Mouse (Mus musculus) limb, embryonic 12.5 days (tissue): ENCODE measurements around the gene Trim44. TPM values are rescaled to one million over a fixed set of nuclear protein-coding genes. Genes with fewer than 3 reads are reported as not detected.

ENCODE experiments used
- ATAC-seq: fragments of 200-750 bp; cut with Nextera tagmentation; 2 replicates; pipeline ENCODE4 v1.8.0; 2017; ENCODE audit warnings: low read depth, moderate TSS enrichment; ENCODE audit not compliant: insufficient number of reproducible peaks, insufficient read depth, low FRiP score, low TSS enrichment
- H3K27ac ChIP-seq: fragments of 300-500 bp; sonication (generic); 2 replicates; pipeline ENCODE4 v1.5.1; 2016; ENCODE audit warnings: mild to moderate bottlenecking, moderate library complexity
- H3K27me3 ChIP-seq: fragments of 300-500 bp; sonication (generic); 2 replicates; pipeline ENCODE4 v1.6.1; 2016; ENCODE audit warnings: mild to moderate bottlenecking, moderate library complexity
- H3K36me3 ChIP-seq: fragments of 300-500 bp; sonication (generic); 2 replicates; pipeline ENCODE4 v1.6.1; 2016; ENCODE audit warnings: mild to moderate bottlenecking, moderate library complexity
- H3K4me1 ChIP-seq: fragments of 300-500 bp; sonication (generic); replicated peaks from 2 replicates; pipeline ENCODE4 v1.6.1; 2016
- H3K4me2 ChIP-seq: fragments of 300-500 bp; sonication (generic); 2 replicates; pipeline ENCODE4 v1.6.1; 2016; ENCODE audit warnings: mild to moderate bottlenecking, moderate library complexity
- H3K4me3 ChIP-seq: fragments of 300-500 bp; sonication (generic); replicated peaks from 2 replicates; pipeline ENCODE4 v1.5.1; 2016; ENCODE audit warnings: mild to moderate bottlenecking
- H3K9ac ChIP-seq: fragments of 300-500 bp; sonication (generic); replicated peaks from 2 replicates; pipeline ENCODE4 v1.6.1; 2016; ENCODE audit warnings: mild to moderate bottlenecking, moderate library complexity
- H3K9me3 ChIP-seq: fragments of 300-500 bp; sonication (generic); 2 replicates; pipeline ENCODE4 v1.6.1; 2016; ENCODE audit warnings: mild to moderate bottlenecking, moderate library complexity
- WGBS: fragments of 180-500 bp; shearing (Covaris S2); methylation state at CpG from one replicate; pipeline ENCODE4 v1.1.7; 2016; 5-methylcytosine and 5-hydroxymethylcytosine counted together
- polyA plus RNA-seq: library from polyadenylated mRNA; unstranded; fragments of >200 nt; fragmentation: Nextera tagmentation; extraction: Ambion mirVana; gene quantifications from 2 replicates; pipeline ENCODE4 v1.2.1, GENCODE M21; 2016

The Trim44 gene
- polyA plus RNA-seq = 49.9 and 51.4 TPM in 2 replicates

GRCm38 (mm10) chr2:102407363-102408184 lies at the start of gene Trim44:
TSS of gene Trim44 (minus strand) at chr2:102407828.
- 32% methylated on average over 14 of the region's 14 CpGs for WGBS
- Histone ChIP-seq H3K27ac (no peak within 1 kb of the TSS), H3K4me3 (no peak within 1 kb of the TSS), H3K4me2 (peak within 1 kb of the TSS; percentile 30), H3K9ac (no peak within 1 kb of the TSS), H3K4me1 (peaks cover 10% of the 10 kb centered on the region), H3K9me3 (no peaks in the 10 kb centered on the region), H3K27me3 (no peaks in the 10 kb centered on the region), H3K36me3 (no peaks in the 10 kb centered on the region)
- no peak for ATAC-seq

DNA sequence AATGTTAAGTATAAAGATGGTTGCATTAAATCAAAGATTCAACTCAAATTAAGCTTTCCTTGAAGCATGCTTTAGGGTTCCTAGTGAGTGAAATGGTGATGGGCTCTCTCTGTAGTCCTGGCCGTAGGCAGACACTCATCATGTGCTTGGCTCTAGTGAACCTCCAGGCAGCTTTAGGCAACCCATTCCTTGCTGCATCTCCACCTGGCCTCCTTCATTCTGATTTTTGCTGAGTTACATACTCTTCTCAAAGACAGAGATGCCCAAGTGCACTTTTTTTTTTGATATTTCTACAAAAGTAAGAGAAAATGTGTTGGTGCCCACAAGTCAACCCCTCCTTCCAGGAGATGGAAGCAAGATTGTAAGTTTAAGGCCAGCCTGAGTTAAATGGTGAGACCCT lies 47.5 kb upstream of the Trim44 start:
- no peak for ATAC-seq
- H3K36me3 ChIP-seq = no peaks in the 10 kb centered on the region
- no peak overlapping the region for H3K9ac ChIP-seq
- H3K27ac ChIP-seq = no peak overlapping the region
- no peak overlapping the region for H3K4me3 ChIP-seq
- peaks cover 9% of the 10 kb centered on the region; the same call in 1 of the 2 replicates for H3K27me3 ChIP-seq
- H3K9me3 ChIP-seq = no peaks in the 10 kb centered on the region
- WGBS = 77% methylated on average over 1 of the region's 1 CpGs
- H3K4me1 ChIP-seq = peaks cover 18% of the 10 kb centered on the region
- H3K4me2 ChIP-seq = no peak overlapping the region

DNA sequence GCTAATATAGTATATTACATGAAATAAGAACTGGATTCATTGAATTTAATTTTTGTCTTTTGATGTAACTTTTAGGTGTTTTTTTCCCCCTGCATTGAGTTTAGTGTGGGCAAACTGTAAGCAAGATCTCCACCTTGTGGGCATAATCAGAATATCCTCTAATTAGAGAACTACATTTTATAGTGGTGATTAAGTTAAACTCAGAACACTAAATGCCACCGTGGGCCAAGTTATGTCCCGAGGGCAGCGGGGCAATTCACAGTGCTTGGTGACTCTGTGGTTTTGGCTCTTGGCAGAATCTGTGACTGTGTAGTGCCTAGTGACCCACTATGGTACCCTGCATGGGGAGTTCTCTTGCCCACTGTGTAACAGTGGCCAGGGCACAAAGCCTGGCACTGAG lies 45.8 kb upstream of the Trim44 start:
- H3K27ac ChIP-seq = no peak overlapping the region
- peaks cover 7% of the 10 kb centered on the region; the same call in 1 of the 2 replicates for H3K27me3 ChIP-seq
- no peak overlapping the region for H3K4me3 ChIP-seq
- H3K9me3 ChIP-seq = no peaks in the 10 kb centered on the region
- peaks cover 29% of the 10 kb centered on the region for H3K4me1 ChIP-seq
- no peaks in the 10 kb centered on the region for H3K36me3 ChIP-seq
- ATAC-seq = no peak
- 18% methylated on average over 3 of the region's 3 CpGs for WGBS
- H3K4me2 ChIP-seq = no peak overlapping the region
- H3K9ac ChIP-seq = no peak overlapping the region

DNA sequence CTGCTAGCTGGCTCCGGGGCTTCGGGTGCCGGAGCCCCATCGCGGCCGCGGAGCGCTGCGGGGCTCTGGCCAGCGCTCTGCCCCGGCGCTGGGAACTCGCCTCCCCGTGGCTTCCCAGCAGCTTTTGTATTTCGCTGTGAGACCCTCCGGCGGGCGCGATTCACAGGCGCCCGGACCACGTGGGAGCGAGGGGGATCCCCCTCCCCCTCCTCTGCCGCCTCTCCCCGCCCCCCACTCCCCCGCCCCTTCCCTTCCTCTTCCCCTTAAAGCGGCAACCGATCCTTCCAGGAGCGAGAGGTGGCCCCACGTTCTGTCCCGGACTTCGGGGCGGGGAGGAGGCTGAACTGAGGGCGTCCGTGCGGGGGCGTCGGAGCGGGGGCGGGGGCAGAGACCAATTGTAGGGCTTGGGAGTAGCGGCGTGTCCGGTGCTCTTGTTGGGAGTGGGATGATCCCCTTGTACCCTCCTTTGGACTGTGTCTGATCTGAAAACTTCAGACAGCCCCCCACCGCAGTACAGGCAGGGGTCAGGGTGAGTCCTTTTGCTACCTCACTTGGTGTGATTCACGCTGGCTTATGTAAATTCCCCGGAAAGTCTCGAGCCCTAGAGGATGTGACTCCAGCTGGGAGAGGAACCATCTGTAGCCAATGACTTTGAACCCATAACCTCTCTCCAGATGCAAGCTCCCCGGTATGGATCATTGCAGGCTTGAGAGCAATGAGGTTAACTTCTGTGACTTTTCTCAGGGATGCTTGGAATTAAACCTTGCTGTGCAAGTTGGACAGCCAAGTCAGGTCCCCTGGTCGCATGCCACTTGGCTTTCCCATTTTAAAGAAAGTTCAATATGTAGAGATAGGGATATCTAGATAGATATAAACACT lies 44.3 kb upstream of the Trim44 start, which contains the start of gene Fjx1:
Gene Fjx1 (minus strand): TSS at position 829 of the 879 bp plus-strand sequence.
- peak; percentile 77 for ATAC-seq
- Histone ChIP-seq H3K27ac (peak within 1 kb of the TSS; percentile 95), H3K9me3 (no peaks in the 10 kb centered on the region), H3K9ac (peak within 1 kb of the TSS; percentile 91), H3K4me3 (peak within 1 kb of the TSS; percentile 80), H3K36me3 (no peaks in the 10 kb centered on the region), H3K4me1 (peaks cover 37% of the 10 kb centered on the region), H3K27me3 (no peaks in the 10 kb centered on the region), H3K4me2 (peak within 1 kb of the TSS; percentile 97)
- under 1% methylated on average over 45 of the region's 49 CpGs for WGBS

DNA sequence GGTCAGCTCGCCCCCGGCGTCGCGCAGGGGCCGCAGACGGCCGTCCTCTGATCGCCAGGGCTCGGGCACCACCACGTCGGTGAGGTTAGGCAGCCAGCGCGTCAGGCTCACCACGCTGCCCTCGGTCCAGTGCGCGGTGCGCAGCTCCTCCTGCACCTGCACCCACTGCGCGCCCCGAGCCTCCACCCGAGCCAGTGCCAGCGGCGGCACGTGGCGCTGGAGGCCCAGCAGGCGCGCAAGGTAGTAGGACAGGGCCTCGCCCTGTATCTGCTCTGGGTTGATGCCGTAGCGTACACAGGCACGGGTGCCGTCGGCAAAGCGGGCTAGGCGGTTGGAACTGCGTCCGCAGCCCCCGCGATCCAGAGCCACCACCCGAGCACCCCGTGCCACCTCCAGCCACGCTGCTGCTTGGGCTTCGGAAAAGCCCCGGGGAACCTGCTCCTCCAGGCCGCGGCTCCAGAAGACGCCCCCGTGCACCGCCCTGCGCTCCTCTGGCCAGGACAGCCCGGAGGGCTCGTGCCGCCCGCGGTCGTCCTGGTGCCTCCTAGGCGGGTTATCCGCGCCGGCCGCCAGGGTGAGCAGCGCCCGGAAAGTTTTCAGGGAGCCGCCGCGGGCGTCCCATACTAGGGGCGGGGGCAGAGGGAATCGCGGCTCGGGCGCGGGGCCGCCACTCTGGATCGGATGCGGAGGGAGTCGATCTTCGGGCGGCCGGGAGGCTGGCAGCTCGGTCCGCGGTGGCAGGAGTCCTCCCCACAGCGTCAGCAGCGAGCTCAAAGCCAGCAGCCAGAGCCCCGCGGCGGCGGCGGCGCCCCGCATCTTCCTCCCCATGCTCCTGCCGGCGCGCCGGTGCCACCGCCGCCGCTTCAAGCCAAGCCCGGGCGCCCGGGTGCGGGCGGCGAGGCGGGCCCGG lies 43.4 kb upstream of the Trim44 start:
- Histone ChIP-seq H3K4me1 (peaks cover 37% of the 10 kb centered on the region), H3K27me3 (no peaks in the 10 kb centered on the region), H3K36me3 (no peaks in the 10 kb centered on the region), H3K9ac (peak overlapping the region; percentile 91), H3K27ac (peak overlapping the region; percentile 95), H3K9me3 (no peaks in the 10 kb centered on the region), H3K4me2 (peak overlapping the region; percentile 97), H3K4me3 (peak overlapping the region; percentile 80)
- ATAC-seq = peak; percentile 39
- under 1% methylated on average over 99 of the region's 109 CpGs for WGBS

- H3K27ac ChIP-seq = peak overlapping the region; percentile 95
- H3K27me3 ChIP-seq = no peaks in the 10 kb centered on the region
- peak overlapping the region; percentile 97 for H3K4me2 ChIP-seq
- ATAC-seq = 0 out of 2 replicates have a peak, but pooled peaks have one; percentile 5
- H3K9ac ChIP-seq = peak overlapping the region; percentile 91
- peaks cover 37% of the 10 kb centered on the region for H3K4me1 ChIP-seq
- H3K9me3 ChIP-seq = no peaks in the 10 kb centered on the region
- no peaks in the 10 kb centered on the region for H3K36me3 ChIP-seq
- peak overlapping the region; percentile 80 for H3K4me3 ChIP-seq
- under 1% methylated on average over 43 of the region's 43 CpGs for WGBS
These were observed 42.7 kb upstream of the Trim44 start for GRCm38 (mm10) chr2:102450248-102450760.

DNA sequence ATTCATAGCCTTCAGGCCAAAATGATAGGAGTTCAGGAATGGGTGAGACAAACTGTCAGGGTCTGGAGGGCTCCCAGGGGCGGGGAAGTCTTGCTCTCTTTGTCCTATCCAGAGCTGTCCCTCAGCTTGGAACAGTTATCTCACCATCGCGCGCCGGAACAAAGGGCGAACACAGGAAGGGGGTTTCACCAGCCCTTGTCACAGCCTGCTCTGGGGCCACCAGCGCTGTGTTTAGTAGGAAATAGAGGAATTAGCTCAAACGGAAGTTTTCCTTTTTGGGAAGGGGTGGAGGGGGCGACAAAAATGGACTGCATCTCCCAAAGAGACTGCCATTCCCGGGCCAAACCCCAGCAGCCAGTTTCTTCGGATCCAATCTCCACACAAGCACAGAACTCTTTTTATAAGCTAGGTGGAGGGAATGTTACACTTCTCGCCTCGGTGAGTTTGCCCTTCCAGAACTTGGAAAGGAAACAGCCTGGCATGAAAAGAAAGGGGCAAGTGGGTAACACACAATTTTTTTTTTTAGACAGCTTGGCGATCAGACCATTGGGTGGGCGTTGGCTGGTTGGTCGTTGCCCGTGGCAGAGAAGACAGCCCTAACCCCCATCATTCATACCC lies 42.1 kb upstream of the Trim44 start:
- WGBS = under 1% methylated on average over 17 of the region's 17 CpGs
- Histone ChIP-seq H3K4me2 (peak overlapping the region; percentile 97), H3K4me1 (peaks cover 37% of the 10 kb centered on the region), H3K9ac (peak overlapping the region; percentile 91), H3K27ac (peak overlapping the region; percentile 95), H3K36me3 (no peaks in the 10 kb centered on the region), H3K9me3 (no peaks in the 10 kb centered on the region), H3K27me3 (no peaks in the 10 kb centered on the region), H3K4me3 (peak overlapping the region; percentile 80)
- ATAC-seq = no peak

GRCm38 (mm10) chr2:102449056-102449455 lies 41.4 kb upstream of the Trim44 start:
- Histone ChIP-seq H3K27me3 (no peaks in the 10 kb centered on the region), H3K9me3 (no peaks in the 10 kb centered on the region), H3K36me3 (no peaks in the 10 kb centered on the region), H3K4me3 (peak overlapping the region; percentile 80), H3K9ac (no peak overlapping the region), H3K4me2 (peak overlapping the region; percentile 97), H3K4me1 (peaks cover 37% of the 10 kb centered on the region), H3K27ac (no peak overlapping the region; the same call in 1 of the 2 replicates)
- 25% methylated on average over 1 of the region's 1 CpGs for WGBS
- ATAC-seq = no peak

DNA sequence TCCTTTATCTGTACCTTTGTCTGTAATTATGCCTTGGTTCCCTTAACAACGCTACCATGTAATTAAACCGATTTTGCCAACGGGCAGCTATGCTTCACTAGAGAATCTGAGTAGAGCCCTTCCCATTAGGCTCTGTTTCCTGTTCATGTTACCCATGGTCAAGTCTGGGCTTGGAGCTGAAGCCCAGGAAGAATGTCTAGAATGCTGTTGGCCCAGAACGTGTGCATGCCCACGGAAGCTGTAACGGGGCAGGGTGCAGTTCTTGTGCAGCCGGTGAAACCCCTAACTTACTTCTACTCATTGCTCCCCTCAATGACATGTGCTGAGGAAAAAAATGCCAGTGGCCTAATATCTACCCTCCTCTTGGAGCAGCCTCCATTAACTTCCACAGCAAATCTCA lies 40.2 kb upstream of the Trim44 start:
- H3K9ac ChIP-seq = no peak overlapping the region
- no peaks in the 10 kb centered on the region for H3K27me3 ChIP-seq
- 78% methylated on average over 7 of the region's 7 CpGs for WGBS
- H3K4me1 ChIP-seq = peaks cover 32% of the 10 kb centered on the region
- H3K4me2 ChIP-seq = no peak overlapping the region
- ATAC-seq = no peak
- no peak overlapping the region for H3K27ac ChIP-seq
- no peaks in the 10 kb centered on the region for H3K9me3 ChIP-seq
- H3K36me3 ChIP-seq = no peaks in the 10 kb centered on the region
- H3K4me3 ChIP-seq = no peak overlapping the region

DNA sequence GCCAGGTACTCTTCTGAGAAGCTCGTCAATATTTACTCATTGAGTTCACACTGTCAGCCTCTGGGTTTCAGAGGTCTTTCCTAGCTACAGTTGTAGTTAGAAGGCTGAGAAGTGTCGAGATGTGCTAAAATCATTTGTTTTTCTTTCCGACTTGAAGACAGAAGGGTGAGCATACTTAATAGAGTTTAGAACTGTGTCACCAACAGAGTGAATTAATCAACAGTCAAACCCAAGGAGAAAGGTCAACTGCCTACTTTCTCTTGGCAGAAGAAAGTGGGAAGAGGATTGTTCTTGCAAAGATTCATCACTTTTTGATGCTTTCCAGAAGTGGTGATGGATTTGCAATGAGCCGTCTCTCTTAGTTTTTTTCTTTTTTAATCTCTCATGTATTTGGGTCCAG lies 39.2 kb upstream of the Trim44 start:
- Histone ChIP-seq H3K9me3 (no peaks in the 10 kb centered on the region), H3K4me2 (no peak overlapping the region), H3K4me3 (no peak overlapping the region), H3K27me3 (no peaks in the 10 kb centered on the region), H3K36me3 (no peaks in the 10 kb centered on the region), H3K27ac (no peak overlapping the region), H3K9ac (no peak overlapping the region), H3K4me1 (peaks cover 26% of the 10 kb centered on the region)
- ATAC-seq = no peak
- WGBS = 84% methylated on average over 4 of the region's 4 CpGs
